Mouse (Mus musculus) layer of hippocampus, postnatal 25 days (tissue): ENCODE measurements around the gene Agbl3. TPM values are rescaled to one million over a fixed set of nuclear protein-coding genes. Genes with fewer than 3 reads are reported as not detected.

Experiments
- DNase-seq, 2 experiments: peaks; one replicate each; pipeline ENCODE4 v3.0.0; 2022; ENCODE audit warnings: mixed read lengths in 2 of 2, low spot score in 1 of 2; ENCODE audit errors: extremely low spot score in 1 of 2
- total RNA-seq, 2 experiments: library from RNA; stranded (reverse); gene quantifications; 2 replicates each; pipeline ENCODE4 v1.2.3; 2021

Agbl3 gene
- total RNA-seq, 2 experiments from 2014 or later = 16.8 to 17.0 TPM

- DNase-seq = no peak
Observed at GRCm38 (mm10) chr6:34782493-34782892, 2.3 kb downstream of the Agbl3 start.

DNA sequence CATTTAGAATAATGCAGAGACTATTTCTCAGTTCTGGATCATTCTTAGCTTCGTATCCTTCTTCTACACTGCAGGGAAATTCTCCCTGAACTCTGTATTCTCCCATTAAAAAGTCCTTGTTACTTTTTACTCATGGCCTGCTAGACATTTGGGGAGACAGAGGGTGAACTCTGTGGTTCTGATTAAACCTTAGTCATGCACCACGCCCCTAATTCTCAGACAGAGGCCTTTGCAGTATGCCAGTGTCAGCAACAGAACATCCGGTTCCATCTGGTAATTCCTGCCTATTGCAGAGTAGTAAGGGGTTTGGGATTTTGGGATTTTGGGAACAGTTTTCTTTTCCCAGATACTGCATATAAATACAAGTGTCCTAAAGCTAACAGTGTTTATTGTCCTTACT lies 16.6 kb downstream of the Agbl3 start:
- DNase-seq = no peak

DNA sequence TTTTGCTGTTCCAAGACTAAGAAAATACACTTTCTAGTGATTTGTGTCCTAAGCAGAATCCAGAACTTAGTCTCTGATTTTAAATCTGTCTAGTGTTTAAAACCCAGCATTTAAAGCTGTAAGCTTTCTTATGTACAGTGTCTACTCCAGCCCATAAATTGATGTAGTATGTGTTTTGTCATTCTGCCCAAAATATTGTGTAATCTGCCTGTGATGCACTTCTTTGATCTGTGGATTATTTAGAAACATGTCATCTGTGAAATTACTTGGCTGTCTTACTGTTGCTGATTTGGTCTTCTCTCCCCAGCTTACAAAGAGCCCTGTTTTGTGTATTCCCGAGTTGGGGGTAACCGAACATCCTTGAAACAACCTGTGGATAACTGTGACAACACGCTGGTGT lies 17.7 kb downstream of the Agbl3 start:
- DNase-seq = no peak

GRCm38 (mm10) chr6:34805582-34805981 lies 25.4 kb downstream of the Agbl3 start:
- DNase-seq = no peak

- no peak for DNase-seq
Observed at GRCm38 (mm10) chr6:34810651-34811050, 30.4 kb downstream of the Agbl3 start.

DNA sequence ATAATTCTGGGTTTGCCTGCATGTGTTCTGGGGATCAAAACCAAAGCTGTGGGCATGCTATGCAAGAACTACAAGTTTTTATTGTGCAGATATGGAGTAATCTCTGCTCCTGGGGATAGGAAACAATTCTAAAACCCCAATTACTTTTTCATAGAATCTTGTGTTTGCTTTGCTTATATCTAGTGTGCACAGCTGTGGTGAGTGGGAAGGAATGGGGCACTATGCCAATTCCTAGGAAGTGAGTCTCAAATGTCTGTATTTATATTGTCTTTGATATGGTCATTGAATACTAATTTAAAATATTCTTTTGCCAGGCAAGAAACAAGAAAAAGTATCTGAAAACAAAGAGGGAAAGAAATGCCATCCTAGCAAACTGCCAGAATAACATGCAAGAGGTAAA lies 44.2 kb downstream of the Agbl3 start:
- DNase-seq = no peak

DNA sequence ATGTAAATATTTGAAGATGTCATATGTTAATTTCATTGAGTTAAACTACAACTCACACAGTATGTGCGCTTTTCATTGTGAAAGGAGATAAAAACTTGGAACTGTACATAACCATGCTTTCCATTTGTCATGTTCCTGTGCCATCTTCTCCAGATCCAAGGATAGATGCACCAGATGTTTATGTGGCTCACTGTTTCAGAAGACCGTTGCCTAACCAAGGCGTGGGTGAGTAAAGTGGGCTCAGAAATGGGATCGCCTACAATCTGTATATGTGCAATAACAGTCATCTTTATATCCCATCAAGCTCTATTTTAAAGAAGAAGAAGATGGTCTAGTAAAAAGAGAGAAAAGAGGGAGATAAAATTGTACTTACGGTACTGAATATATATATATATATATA lies 52.1 kb downstream of the Agbl3 start:
- no peak for DNase-seq

DNA sequence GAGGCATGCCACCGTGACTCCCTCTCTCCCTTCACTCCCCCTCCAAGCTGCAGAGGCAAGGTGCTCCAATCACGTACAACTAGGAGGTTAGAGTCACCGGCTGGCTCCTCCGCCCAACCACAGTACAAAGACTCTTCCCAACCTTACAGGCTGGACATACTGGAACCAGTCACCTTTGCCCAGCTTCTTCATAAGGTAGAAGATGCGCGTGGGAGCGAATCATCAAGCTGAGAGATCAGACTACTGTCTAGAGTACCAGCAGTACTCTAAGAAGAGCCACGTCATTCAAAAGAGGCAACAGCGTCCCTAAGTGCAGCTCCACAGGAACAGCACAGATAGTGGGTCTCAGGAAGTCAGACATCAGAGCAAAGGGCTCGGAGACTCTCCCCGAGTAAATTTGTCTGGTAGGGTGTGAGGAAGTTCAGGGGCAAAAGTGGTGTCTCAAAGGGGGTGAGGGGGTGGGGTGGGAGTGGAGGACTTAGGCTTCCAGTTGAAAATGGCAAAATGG lies 81.4 kb downstream of the Agbl3 start:
- DNase-seq = no peak

DNA sequence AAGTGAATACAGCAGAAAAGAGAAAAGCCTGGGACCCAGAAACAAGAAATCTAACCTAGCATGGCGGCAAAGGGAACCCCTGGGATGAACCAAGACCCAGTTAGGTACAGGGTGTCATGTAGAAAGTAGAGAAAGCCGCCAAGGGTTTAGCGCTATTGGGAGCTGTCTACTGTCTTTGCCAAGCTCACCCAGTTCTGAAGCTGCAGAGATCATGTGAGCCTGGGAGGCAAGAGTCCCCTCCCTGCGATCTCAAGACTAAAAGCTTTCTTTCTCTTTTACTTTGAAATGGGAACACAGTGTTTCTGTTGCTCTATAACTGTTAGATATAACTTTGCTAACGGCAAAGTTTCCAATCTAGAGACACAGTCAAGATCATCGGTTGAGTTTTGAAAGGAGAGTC lies 82.1 kb downstream of the Agbl3 start:
- no peak for DNase-seq

DNA sequence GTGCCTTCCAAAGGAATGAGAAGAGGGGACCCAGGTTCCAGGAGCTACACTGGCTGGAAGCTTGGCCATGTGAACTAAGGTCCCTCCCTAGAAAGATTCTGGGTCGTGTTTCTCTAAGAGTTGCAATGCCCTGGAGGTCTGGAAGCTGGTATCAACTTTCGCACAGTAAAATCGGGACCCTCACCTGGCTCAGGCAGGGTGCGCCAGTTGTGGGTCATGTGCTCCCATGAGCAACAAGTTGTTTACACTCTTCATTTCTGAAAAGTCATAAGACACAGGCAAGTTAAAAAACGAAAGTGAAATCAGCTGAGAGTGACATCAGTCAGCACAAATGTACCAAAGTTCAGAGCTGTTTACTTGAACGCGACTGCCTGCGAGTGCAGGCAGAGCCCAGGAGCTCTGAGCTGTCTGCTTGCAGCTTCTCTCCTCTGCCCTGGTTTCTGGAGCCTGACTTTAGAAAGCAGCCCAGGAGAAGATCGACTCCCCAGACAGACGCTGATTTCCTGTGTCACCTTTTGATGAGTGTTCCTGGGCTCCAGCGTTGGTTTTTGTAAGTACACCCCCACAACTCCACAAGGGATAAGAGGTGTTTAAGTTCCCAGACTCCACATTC lies 82.7 kb downstream of the Agbl3 start, which contains the start of gene Tmem140:
TSS of gene Tmem140 (plus strand) at position 356 of the 613 bp plus-strand sequence.
- no peak for DNase-seq

GRCm38 (mm10) chr6:34863786-34864514 lies 83.7 kb downstream of the Agbl3 start:
- DNase-seq = no peak

GRCm38 (mm10) chr6:34865213-34865612 lies 85.0 kb downstream of the Agbl3 start:
- no peak for DNase-seq

DNA sequence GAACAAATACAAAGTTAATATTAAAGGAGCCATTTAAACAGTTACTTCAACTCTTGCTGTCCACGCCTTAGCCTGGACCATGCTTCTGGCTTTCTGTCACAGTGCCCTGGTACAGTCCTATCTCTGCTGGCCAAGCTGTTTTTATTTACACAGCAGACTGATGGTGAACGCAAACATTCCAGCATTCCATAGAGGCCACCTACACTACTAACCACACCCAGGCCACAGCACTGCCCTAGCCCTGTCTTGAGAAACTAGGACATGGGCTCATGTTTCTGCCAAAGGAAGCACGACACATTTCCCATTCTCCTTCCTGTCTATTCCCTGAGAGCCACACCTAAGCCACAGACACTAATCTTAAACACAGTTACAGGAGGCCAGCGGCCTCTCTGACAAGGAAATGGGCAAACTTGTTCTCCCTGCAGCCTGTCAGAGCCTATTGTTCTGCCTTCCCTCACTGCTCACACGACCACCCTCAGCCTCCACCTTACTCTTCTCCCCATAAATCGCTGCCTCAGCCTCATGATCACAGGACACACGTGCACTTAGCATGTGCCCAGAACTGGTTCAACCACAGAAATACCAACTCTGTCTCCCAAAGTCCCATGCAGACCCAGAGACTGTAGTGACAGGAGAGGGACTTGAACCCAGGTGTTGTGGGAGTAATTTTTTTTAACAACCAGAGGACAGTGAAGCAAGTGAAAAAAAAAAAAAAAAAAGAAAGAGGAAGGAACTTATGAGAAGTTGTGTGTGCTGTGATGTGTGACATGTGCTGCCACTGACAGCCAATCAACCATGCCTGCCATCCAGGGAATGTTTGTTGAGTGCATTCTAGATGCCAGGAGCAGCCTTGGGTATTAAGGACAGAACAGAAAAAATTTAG lies 85.7 kb downstream of the Agbl3 start:
- no peak for DNase-seq

- DNase-seq = no peak
Observed at GRCm38 (mm10) chr6:34866786-34867185, 86.6 kb downstream of the Agbl3 start.

- DNase-seq = no peak
Observed at GRCm38 (mm10) chr6:34867301-34867994, 87.2 kb downstream of the Agbl3 start.

DNA sequence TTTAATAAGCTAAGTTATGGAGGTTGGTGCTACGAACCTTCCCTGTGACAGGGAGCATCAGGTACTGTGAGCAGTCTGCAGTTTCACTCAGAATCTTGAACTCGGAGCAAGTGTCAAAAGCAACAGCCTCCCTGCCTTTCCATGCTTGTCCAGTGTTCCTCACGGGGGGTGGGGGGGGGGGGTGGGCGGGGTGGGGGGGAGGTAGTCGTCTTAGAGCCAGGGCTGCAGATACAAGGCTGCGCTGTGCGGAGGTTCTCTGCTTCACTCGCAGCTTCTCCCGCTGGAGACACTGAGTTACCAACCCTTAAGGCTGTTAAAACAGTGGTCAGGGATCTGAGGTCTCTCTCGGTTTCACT lies 87.7 kb downstream of the Agbl3 start:
- no peak for DNase-seq

DNA sequence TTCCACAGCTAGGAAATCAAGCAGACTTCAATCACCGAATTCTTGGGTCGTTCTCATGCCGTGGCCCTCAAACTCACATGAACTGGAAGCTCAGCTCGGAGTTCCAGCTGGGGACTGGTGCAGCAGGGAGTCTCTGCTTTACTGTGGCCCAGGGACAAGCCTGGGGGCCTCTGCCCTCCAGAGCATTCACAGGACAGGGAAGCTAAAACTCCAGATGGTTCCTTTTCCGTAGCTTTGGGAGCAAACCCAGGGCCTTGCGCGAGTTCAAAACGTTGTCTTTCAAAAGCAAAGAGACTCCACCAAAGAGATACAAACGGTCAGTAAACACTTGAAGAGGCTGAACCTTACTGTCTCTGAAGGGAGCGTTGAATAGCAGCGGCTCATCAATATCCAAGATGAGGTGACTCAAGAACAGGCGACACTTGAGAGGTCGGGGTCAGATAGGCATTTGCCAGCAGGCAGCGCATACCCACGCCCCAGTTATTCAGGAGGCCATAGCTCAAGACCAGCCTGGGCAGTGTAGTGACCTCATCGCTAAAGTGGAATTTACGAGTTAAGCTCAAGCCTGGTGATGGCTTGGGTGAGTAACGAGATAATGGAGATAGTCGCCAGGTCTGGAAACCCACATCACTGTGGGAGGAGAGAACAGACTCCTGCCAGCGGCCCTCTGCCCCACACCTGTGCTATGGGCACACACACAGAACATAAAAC lies 88.4 kb downstream of the Agbl3 start:
- DNase-seq = no peak

GRCm38 (mm10) chr6:34869225-34869915 lies 89.1 kb downstream of the Agbl3 start:
- no peak for DNase-seq

GRCm38 (mm10) chr6:34870136-34870535 lies 89.9 kb downstream of the Agbl3 start:
- DNase-seq = no peak
